In genomic region chr8:92759848-92760247, GRCm38 (mm10) we compare ENCODE assay signal across 22 mouse cellular contexts.
DNase-seq lines count a peak whose midpoint lies in the region; ATAC-seq lines count a peak whose summit lies in the region.
"Had no signal": no experiment of that assay in that cellular context is flagged by ENCODE, and none has a peak within 500 bp of the region (broad histone marks: within the 10 kb centered on the region; RNA-seq: fewer than 3 reads in every experiment).

No protein-coding gene starts in this region.

- 70% methylated on average over 3 of the region's 3 CpGs for WGBS in heart, embryonic 12.5 days
- 74% methylated on average over 3 of the region's 3 CpGs for WGBS in heart, embryonic 10.5 days
- WGBS in heart, embryonic 15.5 days = 60% methylated on average over 3 of the region's 3 CpGs

- intact Hi-C loops in heart, postnatal 36 days (cut with DNase I) = no loop called here

- H3K9me3 ChIP-seq in heart, embryonic 12.5 days (replicated peaks) = peaks cover 7% of the 10 kb centered on the region
- H3K9me3 ChIP-seq in heart, embryonic 10.5 days = no peaks in the 10 kb centered on the region
- no peaks in the 10 kb centered on the region for H3K9me3 ChIP-seq in heart, embryonic 15.5 days (replicated peaks)
- H3K9me3 ChIP-seq: embryonic facial prominence, embryonic 15.5 days; forebrain, embryonic 12.5 days had no signal

- H3K36me3 ChIP-seq in heart, embryonic 12.5 days = no peaks in the 10 kb centered on the region
- no peaks in the 10 kb centered on the region for H3K36me3 ChIP-seq in heart, embryonic 10.5 days
- H3K36me3 ChIP-seq in heart, embryonic 15.5 days = no peaks in the 10 kb centered on the region
- H3K36me3 ChIP-seq: embryonic facial prominence, embryonic 13.5 days; embryonic facial prominence, embryonic 15.5 days; forebrain, embryonic 10.5 days; forebrain, embryonic 12.5 days had no signal

- H3K27ac ChIP-seq in heart, embryonic 12.5 days (ENCODE audit: poor library complexity, severe bottlenecking) = no peak overlapping the region
- no peak overlapping the region for H3K27ac ChIP-seq in heart, embryonic 10.5 days
- H3K27ac ChIP-seq in heart, embryonic 15.5 days = no peak overlapping the region
- H3K27ac ChIP-seq: embryonic facial prominence, embryonic 13.5 days; embryonic facial prominence, embryonic 15.5 days; forebrain, embryonic 10.5 days; forebrain, embryonic 12.5 days had no signal

- H3K4me3 ChIP-seq in heart, embryonic 12.5 days = no peak overlapping the region
- H3K4me3 ChIP-seq in heart, embryonic 10.5 days = no peak overlapping the region
- H3K4me3 ChIP-seq in heart, embryonic 15.5 days = no peak overlapping the region
- H3K4me3 ChIP-seq: embryonic facial prominence, embryonic 13.5 days; embryonic facial prominence, embryonic 15.5 days; erythroblast, embryonic 14.5 days; forebrain, embryonic 10.5 days; forebrain, embryonic 12.5 days had no signal

- peak; percentile 18; the same call in 1 of the 2 replicates for ATAC-seq in heart, embryonic 12.5 days (ENCODE audit: insufficient number of reproducible peaks, low FRiP score)
- 0 out of 2 replicates have a peak, but pooled peaks have one; percentile 39 for ATAC-seq in heart, embryonic 15.5 days (replicated peaks; ENCODE audit: insufficient number of reproducible peaks, insufficient read depth, low FRiP score, low read depth)
- ATAC-seq: forebrain, embryonic 14.5 days had no signal

- H3K27me3 ChIP-seq in heart, embryonic 12.5 days (replicated peaks) = no peaks in the 10 kb centered on the region
- peaks cover 18% of the 10 kb centered on the region for H3K27me3 ChIP-seq in heart, embryonic 10.5 days (ENCODE audit: insufficient read depth, poor library complexity, severe bottlenecking)
- no peaks in the 10 kb centered on the region for H3K27me3 ChIP-seq in heart, embryonic 15.5 days
- H3K27me3 ChIP-seq: embryonic facial prominence, embryonic 15.5 days had no signal

- H3K4me1 ChIP-seq in heart, embryonic 12.5 days (replicated peaks) = peaks cover 6% of the 10 kb centered on the region; the same call in 1 of the 2 replicates
- H3K4me1 ChIP-seq in heart, embryonic 10.5 days = peaks cover 9% of the 10 kb centered on the region
- 0 out of 2 replicates have a peak, but pooled peaks cover 3% of the 10 kb centered on the region for H3K4me1 ChIP-seq in heart, embryonic 15.5 days (replicated peaks)
- H3K4me1 ChIP-seq: embryonic facial prominence, embryonic 15.5 days had no signal

- no peak for DNase-seq in heart, embryonic 10.5 days (ENCODE audit: low spot score)
- DNase-seq in heart, postnatal 36 days = no peak
- DNase-seq in heart, postnatal 4 days = peak; percentile 8
- no peak for DNase-seq in heart, adult 9 months (ENCODE audit: low spot score in 2 of 2)
- DNase-seq: adrenal gland, adult 2 months; adrenal gland, postnatal 10 days; adrenal gland, postnatal 25 days; cerebellum, adult 11 months; cerebellum, adult 18-20 months; cerebellum, adult 8-10 months; cerebellum, adult 9-11 months; cerebellum, postnatal 14 days; cerebellum, postnatal 36 days; embryo, embryonic 11 days had no signal

- H3K9ac ChIP-seq in heart, embryonic 12.5 days = no peak overlapping the region
- no peak overlapping the region for H3K9ac ChIP-seq in heart, embryonic 15.5 days
- H3K9ac ChIP-seq: embryonic facial prominence, embryonic 13.5 days; embryonic facial prominence, embryonic 15.5 days; forebrain, embryonic 12.5 days had no signal

- no peak overlapping the region for H3K4me2 ChIP-seq in heart, embryonic 12.5 days
- H3K4me2 ChIP-seq in heart, embryonic 15.5 days = no peak overlapping the region
- H3K4me2 ChIP-seq: embryonic facial prominence, embryonic 13.5 days; embryonic facial prominence, embryonic 15.5 days; forebrain, embryonic 12.5 days had no signal
